Mouse (Mus musculus) layer of hippocampus, adult 9-10 months (tissue): ENCODE measurements at regions not wholly inside any gene's neighbourhood (a gene's known extent, or its start where the extent isn't known, plus 50 kb on each side); places are given as distances from the start of the nearest gene placed in this dataset.
A peak's percentile ranks its signal among the peaks of the same experiment; 100 is the strongest.
"Not testable (repeated sequence)": the region's sequence is repeated elsewhere in the genome, so short reads cannot be mapped to it uniquely, and the experiment has no call there.

ENCODE experiments used
- DNase-seq: peaks from one replicate; pipeline ENCODE4 v3.0.0; 2022; ENCODE audit warnings: low spot score

DNA sequence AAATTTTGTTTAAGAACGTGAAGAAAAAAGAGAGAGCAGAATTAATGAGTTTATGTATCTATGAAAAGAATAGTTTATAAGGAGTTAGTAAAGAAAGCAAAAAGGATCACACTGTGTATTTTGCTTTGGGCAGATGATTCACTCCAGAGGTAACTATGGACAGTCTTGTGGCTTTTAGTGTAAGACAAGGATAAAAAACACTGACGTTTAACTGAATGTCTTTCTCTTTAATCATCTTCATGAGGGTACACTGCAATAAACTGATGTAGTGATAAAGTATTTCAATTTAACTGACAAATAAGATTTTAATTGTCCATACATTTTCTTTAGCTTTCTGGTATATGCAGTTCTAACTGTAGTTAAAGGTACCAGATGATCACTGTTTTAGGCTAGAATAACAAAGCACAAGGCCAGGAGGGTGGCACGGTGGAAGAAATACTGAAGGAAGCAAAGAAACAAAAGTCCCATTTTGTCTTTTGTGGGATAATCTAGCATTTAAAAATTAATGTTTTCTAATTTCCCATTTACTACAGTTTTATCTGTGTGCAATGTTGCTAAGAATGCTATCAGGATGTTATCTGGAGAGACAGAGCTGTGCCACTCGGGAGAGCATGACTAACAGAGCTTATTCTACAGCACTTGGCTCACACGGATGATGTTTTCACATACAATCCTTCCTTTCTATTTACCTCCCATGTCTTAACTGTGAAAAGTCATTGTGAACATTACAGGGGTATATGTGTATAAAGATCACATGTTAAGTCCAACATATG is 232.4 kb upstream of the Tusc1 start:
- DNase-seq = no peak

DNA sequence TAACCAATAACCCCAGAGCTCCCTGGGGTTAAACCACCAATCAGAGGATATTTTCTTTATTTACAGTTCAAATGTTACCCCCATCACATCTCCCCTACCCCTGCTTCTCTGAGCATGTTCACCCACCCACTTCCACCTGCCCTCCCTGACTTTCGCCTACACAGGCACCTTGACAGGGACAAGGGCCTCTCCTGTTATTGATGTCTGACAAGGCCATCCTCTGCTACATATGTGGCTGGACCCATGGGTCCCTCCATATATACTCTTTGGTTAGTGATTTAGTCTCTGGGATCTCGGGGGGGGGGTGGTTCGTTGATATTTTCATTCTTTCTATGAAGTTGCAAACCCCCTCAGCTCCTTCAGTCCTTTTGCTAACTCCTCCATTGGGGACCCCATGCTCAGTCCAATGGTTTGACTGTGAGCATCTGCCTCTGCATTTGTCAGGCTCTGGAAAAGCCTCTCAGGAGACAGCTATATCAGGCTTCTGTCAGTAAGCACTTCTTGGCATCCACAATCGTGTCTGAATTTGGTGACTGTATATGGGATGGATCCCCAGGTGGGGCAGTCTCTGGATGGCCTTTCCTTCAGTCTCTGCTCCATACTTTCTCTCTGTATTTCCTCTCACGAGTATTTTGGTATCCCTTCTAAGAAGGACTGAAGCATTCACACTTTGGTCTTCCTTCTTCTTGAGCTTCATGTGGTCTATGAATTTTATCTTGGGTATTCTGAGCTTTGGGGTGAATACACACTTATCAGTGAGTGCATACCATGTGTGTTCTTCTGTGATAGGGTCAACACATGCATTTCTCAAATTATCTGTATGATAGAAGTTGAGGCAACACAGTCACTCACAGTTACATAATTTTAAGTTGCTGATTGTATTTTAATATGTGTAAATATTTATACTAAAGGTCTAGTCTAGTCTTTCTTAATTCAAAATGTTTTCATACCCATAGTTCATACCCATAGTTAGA is 220.8 kb upstream of the Tusc1 start:
- no peak for DNase-seq

DNA sequence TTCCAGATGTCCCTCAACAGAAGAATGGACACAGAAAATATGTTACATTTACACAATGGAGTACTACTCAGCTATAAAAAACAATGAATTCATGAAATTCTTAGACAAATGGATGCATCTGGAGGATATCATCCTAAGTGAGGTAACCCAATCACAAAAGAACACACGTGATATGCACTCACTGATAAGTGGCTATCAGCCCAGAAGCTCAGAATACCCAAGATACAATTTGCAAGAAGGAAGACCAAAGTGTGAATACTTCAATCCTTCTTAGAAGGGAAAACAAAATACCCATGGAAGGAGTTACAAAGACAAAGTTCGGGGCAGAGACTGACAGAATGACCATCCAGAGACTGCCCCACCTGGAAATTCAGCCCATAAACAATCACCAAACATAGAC is 219.9 kb upstream of the Tusc1 start:
- not testable (repeated sequence) for DNase-seq

DNA sequence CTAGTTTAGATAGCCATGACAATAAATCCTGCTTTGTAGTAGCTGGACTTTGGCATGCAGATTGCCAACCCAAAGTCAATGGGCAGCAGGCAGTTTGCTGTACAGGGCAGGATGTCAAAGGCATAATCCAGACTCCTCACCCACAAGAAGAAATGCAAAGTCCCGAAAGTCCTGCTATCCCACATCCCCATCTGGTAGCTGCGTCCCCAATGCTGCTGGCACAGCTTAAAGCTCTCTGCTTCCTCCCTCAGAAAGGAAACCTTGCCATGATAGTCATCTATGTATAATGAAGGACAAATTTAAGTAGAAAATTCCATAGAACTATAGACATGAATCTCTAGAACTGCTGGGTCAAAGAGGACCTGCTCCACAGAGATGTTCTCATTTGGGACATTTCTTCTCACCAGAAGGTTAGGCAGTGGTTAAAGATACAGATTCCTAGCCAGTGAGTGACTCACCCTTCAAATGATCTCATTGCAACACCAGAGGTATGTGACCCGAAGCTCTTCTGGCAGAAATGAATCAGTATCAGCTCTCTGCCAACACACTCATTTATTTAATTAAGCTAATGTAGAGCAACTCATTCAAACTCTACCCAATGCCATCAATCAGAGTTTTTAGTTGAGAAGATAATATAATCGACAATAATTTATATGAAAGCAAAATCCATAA is 217.3 kb upstream of the Tusc1 start:
- DNase-seq = no peak

DNA sequence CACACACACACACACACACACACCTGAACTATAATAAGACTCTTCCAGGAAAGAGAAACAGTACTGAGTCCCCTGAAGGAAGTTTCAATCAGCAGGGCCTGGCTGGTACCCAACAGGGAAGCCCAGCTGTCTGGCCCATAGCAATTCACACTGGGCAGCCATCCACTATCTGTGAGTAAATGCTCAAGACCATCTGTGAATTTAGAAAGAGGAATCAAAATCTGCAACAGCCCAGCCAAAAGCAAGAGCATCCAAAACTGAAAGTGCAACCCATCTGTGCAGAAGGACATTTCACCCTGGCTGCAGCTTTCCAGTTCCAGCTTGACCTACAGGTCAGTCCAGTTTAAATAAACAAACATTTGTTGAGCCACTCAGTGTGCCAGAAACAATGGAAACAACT is 215.8 kb upstream of the Tusc1 start:
- peak; percentile 32 for DNase-seq

DNA sequence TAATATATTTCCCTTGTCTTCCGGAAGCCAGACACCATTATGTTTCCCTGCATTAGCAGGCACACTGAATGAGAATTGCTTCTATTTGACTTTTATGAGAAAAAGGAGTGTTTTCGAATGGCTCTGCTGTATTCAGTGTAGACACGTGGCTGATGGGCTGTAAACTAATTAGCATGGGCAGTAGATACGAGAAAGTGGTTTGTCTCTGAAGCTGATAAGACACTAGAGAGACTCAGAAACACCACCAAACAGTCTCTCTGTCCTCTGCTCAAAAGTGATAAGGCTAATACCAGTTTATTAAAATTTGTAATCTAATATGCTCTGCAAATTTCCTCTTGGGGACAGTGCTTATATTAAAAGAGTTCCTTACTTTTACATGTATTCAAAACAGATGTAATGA is 205.3 kb upstream of the Tusc1 start:
- no peak for DNase-seq

DNA sequence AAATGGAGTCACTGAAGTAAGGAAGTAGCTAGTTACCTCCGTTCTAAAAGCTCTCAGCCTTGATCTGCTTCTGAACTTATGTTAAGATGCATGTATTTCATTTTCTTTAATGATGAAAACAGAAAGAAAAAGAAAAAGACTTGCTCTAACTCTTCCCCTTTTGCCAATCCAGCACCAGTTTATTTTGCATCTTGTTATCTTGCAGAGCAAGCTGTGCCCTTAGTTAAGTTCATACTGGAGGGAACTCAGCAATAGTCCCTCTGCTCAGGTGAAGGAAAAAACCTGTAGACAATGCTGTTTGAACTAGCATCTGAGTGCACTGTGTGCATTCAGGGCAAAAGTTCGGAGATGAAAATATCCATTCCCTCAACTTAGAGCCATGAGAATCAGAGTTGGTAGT is 192.1 kb upstream of the Tusc1 start:
- DNase-seq = no peak

DNA sequence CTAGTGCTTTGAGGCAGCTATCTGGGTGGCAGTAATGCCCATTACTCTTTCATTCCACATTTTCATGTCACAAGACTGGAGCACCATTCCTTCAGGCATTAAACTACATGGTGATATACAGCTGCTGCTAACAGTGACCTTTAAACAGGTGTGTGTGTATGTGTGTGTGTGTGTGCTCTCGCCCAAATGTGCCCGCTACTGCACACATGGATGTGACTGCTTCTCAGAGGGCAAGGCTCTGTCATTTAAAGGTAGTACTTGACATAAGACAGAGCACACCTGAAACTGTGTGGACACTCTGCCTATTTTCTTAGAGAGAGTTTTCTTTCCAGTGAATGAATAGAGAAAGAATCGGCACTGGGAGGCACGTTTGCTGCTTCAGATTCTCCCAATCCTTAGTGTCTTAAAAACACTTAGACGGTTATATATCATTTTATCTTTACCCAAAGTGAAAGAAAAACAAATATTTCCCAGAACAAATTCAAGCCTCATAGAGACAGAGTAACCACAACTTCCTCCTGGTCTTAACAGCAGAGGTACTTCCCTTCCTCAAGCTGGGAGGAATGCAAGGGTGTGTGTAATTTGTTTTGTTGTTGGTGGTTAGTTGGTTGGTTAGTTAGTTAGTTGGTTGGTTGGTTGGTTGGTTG is 185.3 kb upstream of the Tusc1 start:
- DNase-seq = no peak

DNA sequence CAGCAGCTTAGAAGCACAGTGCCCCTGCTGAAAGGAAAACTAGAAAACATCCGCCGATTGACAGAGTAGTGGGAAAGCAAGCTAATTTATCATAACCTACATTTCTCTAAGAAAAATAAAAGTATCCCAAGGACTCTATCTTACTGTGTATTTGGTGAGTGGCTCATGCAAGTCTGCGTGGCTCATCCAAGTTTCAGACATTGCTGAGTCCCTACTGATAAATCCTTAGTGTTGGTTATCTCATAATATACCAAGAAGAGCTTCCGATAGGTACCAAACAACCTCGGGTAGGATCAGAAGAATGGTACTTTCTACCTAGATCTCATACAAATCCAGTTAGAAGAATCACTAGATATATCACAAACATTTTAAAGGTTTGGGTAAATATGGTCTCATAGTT is 183.6 kb upstream of the Tusc1 start:
- DNase-seq = no peak

DNA sequence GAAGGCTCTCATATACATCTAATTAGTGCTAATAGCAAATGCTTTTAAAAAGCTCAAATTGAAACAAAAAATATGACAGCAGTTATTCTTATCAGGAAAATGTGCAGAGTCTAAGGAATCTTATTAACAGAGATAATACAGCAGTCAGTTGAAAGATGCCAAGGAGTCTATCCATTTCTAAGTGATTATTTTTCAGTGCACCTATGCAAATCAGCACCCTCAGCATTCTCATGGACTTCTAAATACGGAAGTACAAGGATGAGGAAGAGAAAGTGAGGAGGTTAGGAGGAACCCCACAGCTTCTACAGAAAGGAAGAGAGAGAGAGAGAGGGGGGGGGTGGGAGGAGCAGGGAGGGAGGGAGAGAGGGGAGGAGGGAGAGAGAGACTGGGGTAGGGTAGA is 175.5 kb upstream of the Tusc1 start:
- no peak for DNase-seq

DNA sequence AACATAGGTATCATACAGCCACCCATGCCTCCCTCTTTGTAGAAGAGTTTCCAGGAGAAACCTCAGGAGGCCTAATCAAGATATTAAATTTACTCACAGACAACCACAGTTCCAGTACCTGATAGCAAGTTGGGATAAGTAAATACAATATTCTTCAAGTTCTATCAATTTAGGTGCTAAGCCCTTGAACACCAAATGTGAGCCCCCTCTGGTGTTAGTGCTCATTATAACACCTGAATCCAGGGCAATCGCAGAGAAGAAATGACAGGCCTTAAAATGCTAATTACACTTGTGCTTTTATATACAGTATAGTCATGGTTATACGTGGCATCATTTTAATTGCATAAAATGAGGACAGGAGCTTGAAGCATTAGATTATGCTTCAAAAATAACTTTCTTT is 161.6 kb upstream of the Tusc1 start:
- no peak for DNase-seq

DNA sequence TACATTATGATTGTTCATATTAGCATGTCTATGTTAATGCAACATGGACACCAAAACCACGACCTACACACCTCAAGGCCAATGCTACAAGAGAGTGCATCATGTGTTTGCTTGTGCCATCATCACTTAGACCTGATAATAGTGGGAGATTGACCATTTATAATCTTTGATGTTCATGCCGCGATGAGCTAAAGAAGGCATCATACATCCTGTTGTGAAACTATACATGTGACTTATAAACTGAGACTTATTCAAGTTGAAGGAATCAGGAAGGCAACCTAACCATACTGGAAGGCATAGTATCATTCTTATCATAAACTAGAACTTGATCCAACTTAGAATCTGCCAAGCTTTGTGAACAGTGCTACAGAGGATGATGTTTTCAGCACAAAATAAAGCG is 159.0 kb upstream of the Tusc1 start:
- DNase-seq = no peak

DNA sequence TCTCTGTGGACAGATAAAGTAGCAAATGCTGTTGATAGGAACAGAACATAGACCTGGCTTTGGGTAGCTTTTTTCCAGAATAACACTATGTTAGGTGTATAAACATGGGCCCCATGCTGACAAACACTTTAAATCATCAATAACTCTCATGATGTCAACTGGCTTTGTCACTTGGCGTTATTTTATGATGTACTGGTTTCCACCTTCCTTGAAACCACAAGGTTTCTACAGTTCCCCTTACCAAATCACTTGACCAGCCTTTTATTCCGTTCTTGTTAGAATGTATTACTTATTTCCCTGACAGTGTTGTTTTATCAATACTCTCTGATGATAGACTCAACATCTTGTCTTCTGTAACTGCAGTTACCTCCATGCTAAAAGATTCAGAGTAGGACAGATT is 158.6 kb upstream of the Tusc1 start:
- DNase-seq = no peak

DNA sequence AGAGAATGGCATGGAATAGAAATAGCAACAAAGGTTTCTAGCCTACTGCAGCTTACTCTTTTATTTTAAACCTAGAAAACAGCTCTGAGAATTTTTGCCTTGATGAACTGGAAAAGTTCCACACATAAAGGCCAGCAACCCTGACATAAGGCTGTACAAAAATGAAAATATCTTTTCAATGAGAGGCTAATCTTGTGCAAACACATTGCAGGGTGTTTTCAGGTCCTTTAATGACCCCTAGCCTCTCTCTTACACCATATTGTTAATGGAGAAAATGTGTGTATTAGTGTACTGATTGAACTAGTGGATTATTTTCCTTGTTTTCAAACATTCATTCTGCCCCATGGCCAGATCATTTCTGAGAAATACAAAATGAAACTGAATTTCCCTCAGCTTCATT is 158.0 kb upstream of the Tusc1 start:
- DNase-seq = no peak

DNA sequence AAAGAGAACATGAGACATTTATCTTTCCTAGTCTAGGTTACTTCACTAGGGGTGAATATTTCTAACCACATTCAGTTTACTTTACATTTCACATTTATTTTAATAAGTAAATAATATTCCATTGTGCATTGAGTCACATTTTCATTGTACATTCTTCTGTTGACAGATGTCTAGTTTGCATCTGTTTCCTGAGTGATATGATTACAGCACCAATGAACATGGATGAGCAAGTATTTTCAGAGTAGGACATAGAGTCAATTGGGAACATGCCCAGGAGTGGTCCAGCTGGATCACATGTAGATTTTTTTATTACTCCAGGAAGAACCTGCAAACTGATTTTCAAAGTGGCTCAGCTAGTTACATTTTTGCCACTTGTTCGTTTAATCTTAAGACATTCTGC is 153.3 kb upstream of the Tusc1 start:
- no peak for DNase-seq

DNA sequence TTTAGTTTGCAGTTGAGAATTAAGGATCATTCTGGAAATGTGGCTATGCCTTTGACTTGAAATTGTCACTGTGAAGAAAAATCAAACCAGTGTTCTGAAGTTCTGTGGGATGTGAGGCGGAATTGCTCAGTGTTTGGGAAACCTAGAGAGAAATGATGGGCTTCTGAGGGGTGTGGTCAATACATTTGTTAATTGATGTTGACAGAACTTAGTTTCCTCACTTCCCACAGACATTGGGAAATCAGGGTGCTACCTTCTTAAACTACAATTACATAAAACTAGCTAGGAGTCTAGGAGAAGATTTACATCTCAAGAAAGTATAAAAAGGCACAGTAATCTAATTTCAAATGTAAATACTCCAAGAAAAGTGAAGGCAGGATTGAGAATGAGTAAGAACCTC is 151.1 kb upstream of the Tusc1 start:
- DNase-seq = no peak

DNA sequence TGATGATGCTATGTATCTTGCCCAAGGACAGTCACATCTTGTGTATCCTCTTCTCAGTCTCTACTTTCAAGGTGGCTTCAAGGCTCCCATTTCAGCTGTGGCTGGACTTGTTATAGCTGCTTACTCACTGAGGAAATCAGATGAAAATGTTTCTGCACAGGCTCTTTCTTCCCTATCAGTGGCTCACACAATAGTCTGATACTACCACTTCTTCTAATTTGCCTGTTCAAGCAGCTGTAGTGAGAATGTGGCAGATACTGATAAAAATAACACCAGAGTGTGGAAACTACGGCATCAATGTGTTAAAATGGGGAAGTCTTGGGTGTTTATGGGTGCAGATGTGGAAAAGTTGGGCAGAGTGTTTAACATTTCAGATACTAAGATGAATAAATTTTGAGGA is 145.9 kb upstream of the Tusc1 start:
- DNase-seq = no peak

DNA sequence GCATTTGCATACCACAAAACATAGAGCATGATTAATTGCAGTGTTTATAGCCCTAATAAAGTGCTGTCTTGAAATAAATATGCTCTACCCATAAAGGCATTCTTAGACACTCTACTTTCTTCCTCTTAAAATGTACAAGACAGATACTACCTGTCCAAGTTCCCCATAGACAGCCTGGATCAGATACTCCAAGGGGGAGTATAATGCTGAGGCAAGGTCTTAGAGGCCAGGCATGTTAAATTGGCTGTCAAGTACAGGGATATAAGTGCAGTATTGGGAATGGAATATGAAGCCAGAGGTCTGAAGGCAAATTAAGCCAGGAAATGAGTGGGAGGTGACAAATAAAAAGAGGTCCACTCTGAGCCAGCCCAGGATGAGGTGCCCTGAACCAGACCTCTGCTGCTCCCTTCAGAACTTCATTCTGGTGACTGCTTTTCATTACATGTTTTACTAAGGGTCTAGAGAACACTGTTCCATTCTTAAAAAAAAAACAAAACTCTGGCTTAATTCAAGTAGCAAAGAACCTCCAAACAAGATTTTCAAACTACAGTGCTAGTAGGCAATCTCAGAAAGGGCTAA is 142.0 kb upstream of the Tusc1 start:
- no peak for DNase-seq

DNA sequence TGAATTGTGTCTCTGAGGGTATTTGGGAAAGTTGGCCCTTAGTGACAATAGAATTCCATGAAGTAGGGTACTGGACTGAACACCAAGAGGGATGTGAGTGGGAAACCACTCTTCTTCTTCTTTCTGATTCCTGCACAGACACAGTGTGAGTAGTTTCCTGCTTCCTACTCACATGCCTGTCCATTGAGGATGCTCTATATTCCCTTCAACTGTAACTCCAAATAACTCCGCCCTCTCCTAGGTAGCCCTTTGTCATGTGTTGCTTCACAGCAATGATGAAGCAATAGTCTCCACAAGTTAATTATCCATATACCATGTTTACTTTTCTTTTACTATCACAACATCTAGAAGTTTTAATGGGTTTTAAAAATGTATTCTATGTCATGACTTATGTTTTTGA is 132.7 kb upstream of the Tusc1 start:
- DNase-seq = no peak

DNA sequence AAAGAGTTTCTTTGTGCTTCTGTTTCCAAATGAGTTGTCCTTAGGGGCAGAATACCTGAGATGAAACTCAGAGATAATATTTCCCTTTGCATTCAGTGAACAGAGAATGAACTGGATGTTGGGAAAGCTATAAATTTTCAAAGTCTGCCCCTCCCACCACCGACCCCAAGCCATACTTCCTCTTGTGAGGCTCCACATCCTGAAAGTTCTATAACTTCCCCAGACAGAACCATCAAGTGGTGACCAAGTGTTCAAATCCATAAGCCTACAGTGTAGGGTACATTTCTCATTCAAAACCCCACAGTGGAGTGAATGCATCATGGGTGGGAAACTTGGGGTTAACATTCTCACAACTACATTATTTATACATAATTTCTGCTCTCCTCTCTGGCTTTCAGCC is 132.1 kb upstream of the Tusc1 start:
- no peak for DNase-seq

DNA sequence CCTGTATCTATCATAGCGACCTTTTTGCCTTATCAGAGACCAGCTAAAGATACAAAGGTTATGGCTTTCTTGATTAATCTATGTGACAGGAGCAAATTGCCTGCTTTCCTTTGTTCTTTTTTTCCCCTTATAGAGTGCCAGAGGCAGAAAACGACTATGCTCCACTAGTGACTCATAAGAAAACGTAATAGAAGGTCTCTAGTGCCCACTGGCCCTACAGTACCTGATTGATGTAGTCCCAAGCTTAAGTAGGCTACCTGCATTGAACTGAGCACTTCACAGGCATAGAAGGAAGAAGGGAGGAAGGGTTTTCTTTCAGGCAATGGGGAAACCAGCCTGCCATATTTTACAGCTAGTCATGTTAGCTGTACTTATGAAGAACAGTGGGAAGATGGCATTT is 116.0 kb upstream of the Tusc1 start:
- no peak for DNase-seq

DNA sequence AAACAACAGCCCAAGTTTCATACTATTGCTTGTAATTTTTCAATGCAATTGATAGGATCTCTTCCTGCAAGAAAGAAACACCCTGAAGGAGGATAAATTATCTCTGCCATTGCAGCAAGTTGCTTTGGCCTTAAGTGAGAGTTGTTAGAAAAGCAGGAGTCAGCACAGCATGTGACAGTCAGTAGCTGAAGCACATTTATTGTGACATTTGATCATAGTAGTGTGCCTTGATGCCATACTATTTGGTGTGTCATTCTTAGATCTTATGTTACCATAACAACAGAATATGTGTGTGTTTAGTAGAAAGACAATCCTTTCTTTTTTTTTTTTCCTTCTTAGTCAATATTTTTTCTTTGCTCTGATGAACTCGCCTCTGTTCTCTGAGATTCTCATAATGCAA is 115.5 kb upstream of the Tusc1 start:
- no peak for DNase-seq
